Mouse (Mus musculus): ENCODE results near the gene Helz.

Helz gene

DNA sequence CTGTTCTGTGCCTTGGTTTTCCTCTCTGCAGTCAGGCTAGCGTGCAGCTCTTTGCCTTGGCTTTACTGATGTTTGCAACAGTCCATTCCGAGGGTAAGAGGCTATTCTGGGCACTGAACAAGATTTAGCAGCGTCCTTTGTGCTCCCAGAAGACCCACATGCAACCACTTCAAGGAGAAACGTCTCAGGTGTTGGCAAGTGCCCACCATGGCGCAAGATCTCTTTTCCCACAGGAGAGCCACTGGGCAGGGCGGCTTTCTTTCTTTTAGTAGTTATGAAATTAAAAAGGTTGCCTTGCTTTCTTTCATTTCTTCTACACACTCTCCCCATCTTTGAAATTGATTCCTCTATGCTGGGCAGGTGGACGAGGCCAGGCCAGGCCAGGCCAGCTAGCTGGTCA is 181.4 kb downstream of the Helz start:
- no peak for DNase-seq

DNA sequence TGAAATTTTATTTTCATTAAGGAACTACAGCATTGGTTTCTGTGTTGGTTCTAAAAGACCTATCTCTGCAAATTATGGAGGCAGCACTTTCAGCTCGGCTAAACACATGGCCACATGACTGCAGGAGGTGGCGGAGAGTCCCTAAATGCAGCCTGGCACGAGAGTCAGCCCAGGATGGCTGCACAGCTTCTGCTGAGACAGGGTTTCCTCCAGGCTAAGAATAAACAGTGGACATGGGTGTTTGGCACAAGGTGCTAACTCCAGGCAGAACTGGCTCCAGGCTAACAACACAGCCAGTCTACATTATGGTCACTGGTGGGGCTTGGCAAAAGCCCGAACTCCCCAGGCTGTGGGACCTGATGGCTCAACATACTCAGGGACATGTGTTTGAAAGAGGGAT is 183.2 kb downstream of the Helz start:
- no peak for DNase-seq

DNA sequence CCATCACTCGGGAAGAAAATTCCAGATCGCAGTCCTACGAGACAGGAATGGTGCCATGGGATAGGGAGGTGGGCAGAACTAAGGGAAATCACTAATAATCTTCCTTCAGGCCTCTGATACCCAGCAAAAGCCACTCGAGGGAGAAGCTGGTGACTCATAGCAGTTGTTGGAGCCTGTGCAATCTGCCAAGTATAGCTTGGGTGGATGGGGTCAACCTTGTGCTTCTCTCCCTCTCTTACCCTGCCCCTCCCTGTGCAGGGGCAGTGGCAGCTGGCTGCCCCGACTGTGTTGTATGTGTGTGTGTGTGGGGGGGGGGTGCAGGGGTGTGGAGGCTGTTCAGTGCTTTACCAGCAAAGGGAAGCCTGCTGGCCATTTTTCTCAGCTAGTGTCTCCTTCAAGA is 183.8 kb downstream of the Helz start:
- no peak for DNase-seq

DNA sequence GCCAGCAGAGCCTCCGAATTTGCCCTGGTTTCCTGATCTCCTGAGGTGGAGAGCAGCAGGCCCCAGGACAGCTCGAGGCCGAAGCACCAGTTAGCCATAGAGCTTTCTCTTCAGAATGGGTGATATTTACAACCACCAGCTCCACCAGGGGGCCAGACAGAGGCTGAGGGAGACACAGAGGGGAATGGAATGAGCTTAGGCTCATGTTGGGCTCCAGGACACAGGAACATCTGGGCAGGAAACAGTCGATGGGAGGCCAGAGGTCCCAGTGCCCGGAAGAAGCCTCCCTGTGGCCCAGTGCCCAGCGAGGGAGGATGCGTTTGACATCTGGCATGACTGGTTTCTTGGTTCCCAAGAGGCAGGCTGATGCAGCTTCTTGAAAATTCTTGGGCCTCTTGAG is 186.4 kb downstream of the Helz start:
- DNase-seq = no peak

DNA sequence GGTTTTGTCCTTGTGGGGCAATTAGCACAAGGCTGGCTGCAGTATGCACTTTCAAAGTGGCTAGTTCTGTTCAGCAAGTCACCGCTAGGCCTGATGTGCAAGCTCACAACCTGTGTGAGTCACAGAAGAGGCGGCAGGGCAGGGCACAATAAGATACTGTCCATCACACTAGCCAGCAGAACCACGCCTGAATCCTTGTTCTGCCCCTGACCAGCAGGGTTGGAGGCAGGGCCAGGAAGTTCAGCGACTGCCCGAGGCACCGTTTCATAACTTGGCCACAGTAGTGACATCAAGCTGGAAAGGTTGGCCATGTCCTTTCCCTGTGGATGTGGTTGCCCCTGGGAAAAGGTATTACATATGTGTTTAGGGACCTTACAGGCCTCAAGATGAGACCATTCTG is 190.2 kb downstream of the Helz start:
- DNase-seq = no peak

DNA sequence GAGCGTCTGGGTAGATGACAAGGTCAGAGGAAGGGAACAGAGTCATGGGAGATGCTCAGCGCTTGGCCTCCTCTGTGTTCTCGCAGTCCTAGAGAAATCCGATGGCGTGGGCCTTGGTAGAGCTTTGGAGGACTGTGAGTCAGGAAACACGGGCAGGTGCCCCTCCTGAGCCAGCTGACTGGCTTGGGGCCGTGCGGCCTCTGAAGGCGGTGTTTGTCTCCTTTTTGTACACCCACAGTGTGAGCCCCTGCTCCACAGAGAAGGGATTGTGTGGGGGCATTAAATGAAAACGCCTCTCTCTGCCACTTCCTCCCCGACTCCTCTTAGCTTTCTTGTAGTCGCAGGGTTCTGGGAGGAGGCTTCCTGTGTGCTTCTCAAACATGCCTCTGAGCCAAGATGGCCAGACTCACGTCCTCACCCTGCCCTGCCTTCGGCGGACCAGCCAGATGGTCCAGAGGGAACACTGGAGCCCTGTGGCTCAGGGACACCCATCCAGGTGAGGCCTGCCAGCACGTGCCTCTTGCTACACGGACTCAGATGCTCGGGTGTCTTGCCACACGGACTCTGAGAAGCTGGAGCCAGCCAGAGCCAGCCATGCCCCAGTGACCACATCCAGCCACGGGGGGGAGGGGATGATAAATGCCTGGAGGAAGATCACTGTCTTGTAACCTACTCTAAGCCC is 190.8 kb downstream of the Helz start:
- no peak for DNase-seq

DNA sequence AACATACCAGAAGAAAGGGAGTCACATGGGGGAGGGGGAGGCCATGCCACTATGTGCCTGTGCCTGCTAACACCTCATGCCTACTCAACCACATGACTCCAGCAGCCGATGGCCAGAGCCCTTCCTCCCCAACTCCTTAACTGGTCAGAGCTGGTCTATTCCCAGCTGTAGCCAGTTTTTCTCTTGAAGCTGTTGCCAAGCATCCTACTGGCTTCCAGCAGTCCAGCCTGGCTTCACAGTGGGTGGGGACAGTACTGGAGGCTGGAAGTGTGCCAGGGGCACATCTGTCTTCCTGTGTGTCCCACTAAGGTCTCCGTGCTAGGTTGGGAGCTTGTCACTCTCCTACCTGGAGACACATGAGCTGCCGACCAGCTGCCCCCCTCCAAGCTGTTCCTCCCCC is 195.4 kb downstream of the Helz start:
- DNase-seq = no peak

Data from right cerebral cortex, postnatal 14 days (tissue).